Mouse (Mus musculus) small intestine, adult 2 months (tissue): Measurements from ENCODE around the gene Xpo5.

Source experiments
- CTCF ChIP-seq: fragments of 200-500 bp; IDR thresholded peaks from 2 replicates; pipeline ENCODE4 v1.5.1; 2012; ENCODE audit warnings: low read depth, mild to moderate bottlenecking, control low read depth, inconsistent platforms, low read length, moderate library complexity, mixed read lengths; ENCODE audit not compliant: insufficient replicate concordance, insufficient read length; ENCODE audit errors: extremely low read depth
- POLR2A ChIP-seq: fragments of 200-500 bp; IDR thresholded peaks from 2 replicates; pipeline ENCODE4 v1.6.1; 2012; ENCODE audit warnings: low read depth, mild to moderate bottlenecking, control low read depth, inconsistent platforms, low read length, moderate library complexity

DNA sequence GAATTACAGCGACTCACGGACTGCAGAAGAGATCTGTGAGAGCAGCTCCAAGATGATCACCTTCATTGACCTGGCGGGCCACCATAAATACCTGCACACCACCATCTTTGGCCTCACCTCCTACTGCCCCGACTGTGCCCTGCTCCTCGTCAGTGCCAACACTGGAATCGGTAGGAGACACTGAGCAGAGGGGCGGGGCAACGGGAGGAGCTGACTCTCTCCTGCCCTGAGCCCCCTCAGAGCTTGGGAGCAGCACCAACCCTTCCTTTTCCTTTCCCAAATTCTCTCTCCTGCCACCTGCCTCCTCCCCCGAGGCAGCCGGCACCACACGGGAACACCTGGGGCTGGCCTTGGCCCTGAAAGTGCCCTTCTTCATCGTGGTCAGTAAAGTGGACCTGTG lies 37.1 kb upstream of the Xpo5 start:
- no peak for TF ChIP-seq CTCF
- no peak for TF ChIP-seq POLR2A
